Mouse (Mus musculus): ENCODE data around the gene Ddr2. TPM values are rescaled to one million over a fixed set of nuclear protein-coding genes. Genes with fewer than 3 reads are reported as not detected.
A peak's percentile ranks its signal among the peaks of the same experiment; 100 is the strongest.

Gene Ddr2
- polyA plus RNA-seq, 1 experiment from 2014 or later = 1.3 TPM

- H3K4me2 ChIP-seq (ENCODE audit: low read depth, low read length) = no peak overlapping the region
- 41% methylated on average over 9 of the region's 9 CpGs for WGBS (ENCODE audit: insufficient replicate concordance)
- H3K27me3 ChIP-seq (ENCODE audit: control insufficient read depth, insufficient read depth, low read depth, low read length) = no peaks in the 10 kb centered on the region
- H3K4me1 ChIP-seq (ENCODE audit: control insufficient read depth, low read depth, low read length) = peaks cover 14% of the 10 kb centered on the region
- no peak overlapping the region for H3K9ac ChIP-seq (ENCODE audit: low read depth, low read length)
- H3K27ac ChIP-seq (ENCODE audit: low read length) = peak overlapping the region; percentile 73
- no peak overlapping the region for H3K4me3 ChIP-seq (ENCODE audit: low read depth, low read length)
- H3K9me3 ChIP-seq (replicated peaks; ENCODE audit: control insufficient read depth, low read length) = no peaks in the 10 kb centered on the region
- H3K36me3 ChIP-seq (ENCODE audit: control insufficient read depth, insufficient read depth) = peaks cover 10% of the 10 kb centered on the region
- peak; percentile 71 for ATAC-seq (ENCODE audit: low read depth)
Measured at GRCm38 (mm10) chr1:170147651-170148448, 37.3 kb upstream of the Ddr2 start.

- Histone ChIP-seq H3K4me3 (ENCODE audit: low read depth, low read length) (no peak overlapping the region), H3K27me3 (ENCODE audit: control insufficient read depth, insufficient read depth, low read depth, low read length) (no peaks in the 10 kb centered on the region), H3K4me1 (ENCODE audit: control insufficient read depth, low read depth, low read length) (peaks cover 14% of the 10 kb centered on the region), H3K9ac (ENCODE audit: low read depth, low read length) (no peak overlapping the region), H3K27ac (ENCODE audit: low read length) (no peak overlapping the region), H3K4me2 (ENCODE audit: low read depth, low read length) (no peak overlapping the region), H3K36me3 (ENCODE audit: control insufficient read depth, insufficient read depth) (peaks cover 10% of the 10 kb centered on the region), H3K9me3 (replicated peaks; ENCODE audit: control insufficient read depth, low read length) (no peaks in the 10 kb centered on the region)
- WGBS (ENCODE audit: insufficient replicate concordance) = 83% methylated on average over 4 of the region's 4 CpGs
- ATAC-seq (ENCODE audit: low read depth) = no peak
Measured at GRCm38 (mm10) chr1:170145606-170146005, 35.0 kb upstream of the Ddr2 start.

GRCm38 (mm10) chr1:170142256-170142871 lies 31.8 kb upstream of the Ddr2 start:
- Histone ChIP-seq H3K4me1 (ENCODE audit: control insufficient read depth, low read depth, low read length) (peaks cover under 1% of the 10 kb centered on the region; the same call in 1 of the 2 replicates), H3K4me2 (ENCODE audit: low read depth, low read length) (no peak overlapping the region), H3K27me3 (ENCODE audit: control insufficient read depth, insufficient read depth, low read depth, low read length) (no peaks in the 10 kb centered on the region), H3K4me3 (ENCODE audit: low read depth, low read length) (no peak overlapping the region), H3K27ac (ENCODE audit: low read length) (no peak overlapping the region), H3K9ac (ENCODE audit: low read depth, low read length) (no peak overlapping the region), H3K9me3 (replicated peaks; ENCODE audit: control insufficient read depth, low read length) (no peaks in the 10 kb centered on the region), H3K36me3 (ENCODE audit: control insufficient read depth, insufficient read depth) (peaks cover 3% of the 10 kb centered on the region; the same call in 1 of the 2 replicates)
- no peak for ATAC-seq (ENCODE audit: low read depth)
- WGBS (ENCODE audit: insufficient replicate concordance) = 85% methylated on average over 8 of the region's 8 CpGs

GRCm38 (mm10) chr1:170141626-170142025 lies 31.1 kb upstream of the Ddr2 start:
- 86% methylated on average over 5 of the region's 5 CpGs for WGBS (ENCODE audit: insufficient replicate concordance)

GRCm38 (mm10) chr1:170136351-170137009 lies 25.9 kb upstream of the Ddr2 start:
- Histone ChIP-seq H3K4me1 (ENCODE audit: control insufficient read depth, low read depth, low read length) (no peaks in the 10 kb centered on the region), H3K36me3 (ENCODE audit: control insufficient read depth, insufficient read depth) (0 out of 2 replicates have a peak, but pooled peaks cover 3% of the 10 kb centered on the region), H3K4me2 (ENCODE audit: low read depth, low read length) (no peak overlapping the region), H3K27ac (ENCODE audit: low read length) (no peak overlapping the region), H3K4me3 (ENCODE audit: low read depth, low read length) (no peak overlapping the region), H3K27me3 (ENCODE audit: control insufficient read depth, insufficient read depth, low read depth, low read length) (no peaks in the 10 kb centered on the region), H3K9me3 (replicated peaks; ENCODE audit: control insufficient read depth, low read length) (no peaks in the 10 kb centered on the region), H3K9ac (ENCODE audit: low read depth, low read length) (no peak overlapping the region)
- 8% methylated on average over 7 of the region's 7 CpGs for WGBS (ENCODE audit: insufficient replicate concordance)
- peak; percentile 51 for ATAC-seq (ENCODE audit: low read depth)

More at GRCm38 (mm10) chr1:170141626-170142025, 31.1 kb upstream of the Ddr2 start:
- peaks cover 3% of the 10 kb centered on the region; the same call in 1 of the 2 replicates for H3K36me3 ChIP-seq (ENCODE audit: control insufficient read depth, insufficient read depth)
- ATAC-seq (ENCODE audit: low read depth) = no peak
- H3K4me1 ChIP-seq (ENCODE audit: control insufficient read depth, low read depth, low read length) = no peaks in the 10 kb centered on the region
- H3K27ac ChIP-seq (ENCODE audit: low read length) = no peak overlapping the region
- no peaks in the 10 kb centered on the region for H3K27me3 ChIP-seq (ENCODE audit: control insufficient read depth, insufficient read depth, low read depth, low read length)
- no peak overlapping the region for H3K4me3 ChIP-seq (ENCODE audit: low read depth, low read length)
- no peak overlapping the region for H3K9ac ChIP-seq (ENCODE audit: low read depth, low read length)
- H3K9me3 ChIP-seq (replicated peaks; ENCODE audit: control insufficient read depth, low read length) = no peaks in the 10 kb centered on the region
- H3K4me2 ChIP-seq (ENCODE audit: low read depth, low read length) = no peak overlapping the region

- Histone ChIP-seq H3K9me3 (replicated peaks; ENCODE audit: control insufficient read depth, low read length) (no peaks in the 10 kb centered on the region), H3K4me3 (ENCODE audit: low read depth, low read length) (no peak overlapping the region), H3K27ac (ENCODE audit: low read length) (no peak overlapping the region), H3K9ac (ENCODE audit: low read depth, low read length) (no peak overlapping the region), H3K27me3 (ENCODE audit: control insufficient read depth, insufficient read depth, low read depth, low read length) (no peaks in the 10 kb centered on the region), H3K36me3 (ENCODE audit: control insufficient read depth, insufficient read depth) (no peaks in the 10 kb centered on the region), H3K4me1 (ENCODE audit: control insufficient read depth, low read depth, low read length) (no peaks in the 10 kb centered on the region), H3K4me2 (ENCODE audit: low read depth, low read length) (no peak overlapping the region)
- 71% methylated on average over 8 of the region's 8 CpGs for WGBS (ENCODE audit: insufficient replicate concordance)
- no peak for ATAC-seq (ENCODE audit: low read depth)
Measured at GRCm38 (mm10) chr1:170134264-170134663, 23.7 kb upstream of the Ddr2 start.

- H3K4me3 ChIP-seq (ENCODE audit: low read depth, low read length) = no peak overlapping the region
- no peak overlapping the region for H3K9ac ChIP-seq (ENCODE audit: low read depth, low read length)
- no peaks in the 10 kb centered on the region for H3K36me3 ChIP-seq (ENCODE audit: control insufficient read depth, insufficient read depth)
- H3K27me3 ChIP-seq (ENCODE audit: control insufficient read depth, insufficient read depth, low read depth, low read length) = no peaks in the 10 kb centered on the region
- H3K4me2 ChIP-seq (ENCODE audit: low read depth, low read length) = no peak overlapping the region
- H3K4me1 ChIP-seq (ENCODE audit: control insufficient read depth, low read depth, low read length) = no peaks in the 10 kb centered on the region
- ATAC-seq (ENCODE audit: low read depth) = no peak
- H3K9me3 ChIP-seq (replicated peaks; ENCODE audit: control insufficient read depth, low read length) = no peaks in the 10 kb centered on the region
- no peak overlapping the region for H3K27ac ChIP-seq (ENCODE audit: low read length)
- WGBS (ENCODE audit: insufficient replicate concordance) = 69% methylated on average over 3 of the region's 3 CpGs
Measured at GRCm38 (mm10) chr1:170130962-170131361, 20.4 kb upstream of the Ddr2 start.

GRCm38 (mm10) chr1:170124644-170125043 lies 14.1 kb upstream of the Ddr2 start:
- Histone ChIP-seq H3K4me2 (ENCODE audit: low read depth, low read length) (no peak overlapping the region), H3K4me1 (ENCODE audit: control insufficient read depth, low read depth, low read length) (no peaks in the 10 kb centered on the region), H3K27me3 (ENCODE audit: control insufficient read depth, insufficient read depth, low read depth, low read length) (no peaks in the 10 kb centered on the region), H3K9ac (ENCODE audit: low read depth, low read length) (no peak overlapping the region), H3K27ac (ENCODE audit: low read length) (no peak overlapping the region), H3K4me3 (ENCODE audit: low read depth, low read length) (no peak overlapping the region), H3K9me3 (replicated peaks; ENCODE audit: control insufficient read depth, low read length) (no peaks in the 10 kb centered on the region), H3K36me3 (ENCODE audit: control insufficient read depth, insufficient read depth) (no peaks in the 10 kb centered on the region)
- ATAC-seq (ENCODE audit: low read depth) = no peak
- 48% methylated on average over 2 of the region's 2 CpGs for WGBS (ENCODE audit: insufficient replicate concordance)

- 61% methylated on average over 6 of the region's 6 CpGs for WGBS (ENCODE audit: insufficient replicate concordance)
- H3K4me2 ChIP-seq (ENCODE audit: low read depth, low read length) = no peak overlapping the region
- H3K27me3 ChIP-seq (ENCODE audit: control insufficient read depth, insufficient read depth, low read depth, low read length) = no peaks in the 10 kb centered on the region
- H3K4me1 ChIP-seq (ENCODE audit: control insufficient read depth, low read depth, low read length) = no peaks in the 10 kb centered on the region
- no peak overlapping the region for H3K27ac ChIP-seq (ENCODE audit: low read length)
- no peak overlapping the region for H3K9ac ChIP-seq (ENCODE audit: low read depth, low read length)
- H3K9me3 ChIP-seq (replicated peaks; ENCODE audit: control insufficient read depth, low read length) = no peaks in the 10 kb centered on the region
- no peaks in the 10 kb centered on the region for H3K36me3 ChIP-seq (ENCODE audit: control insufficient read depth, insufficient read depth)
- no peak for ATAC-seq (ENCODE audit: low read depth)
- H3K4me3 ChIP-seq (ENCODE audit: low read depth, low read length) = no peak overlapping the region
Measured at GRCm38 (mm10) chr1:170113616-170114015, 3.1 kb upstream of the Ddr2 start.

Measured in liver, embryonic 16.5 days (tissue).